Mouse (Mus musculus) midbrain, postnatal 0 days (tissue): ENCODE data around the gene Alppl2. TPM values are rescaled to one million over a fixed set of nuclear protein-coding genes. Genes with fewer than 3 reads are reported as not detected.

ENCODE experiments used
- ATAC-seq: fragments of 200-750 bp; cut with Nextera tagmentation; 2 replicates; pipeline ENCODE4 v1.8.0; 2017; ENCODE audit warnings: moderate number of reproducible peaks, mild to moderate bottlenecking, moderate TSS enrichment, moderate library complexity; ENCODE audit not compliant: low FRiP score
- DNase-seq: peaks from one replicate; pipeline ENCODE4 v3.0.0-alpha.2; 2015; ENCODE audit warnings: low spot score
- H3K27ac ChIP-seq: fragments of 300-500 bp; sonication (generic); 2 replicates; pipeline ENCODE4 v1.5.1; 2014; ENCODE audit warnings: low read depth, mild to moderate bottlenecking, low read length, mixed read lengths
- H3K27me3 ChIP-seq: fragments of 300-500 bp; sonication (generic); 2 replicates; pipeline ENCODE4 v1.6.1; 2014; ENCODE audit warnings: low read length, control low read depth, mixed read lengths; ENCODE audit not compliant: insufficient read depth
- H3K36me3 ChIP-seq: fragments of 300-500 bp; sonication (generic); 2 replicates; pipeline ENCODE4 v1.6.1; 2014; ENCODE audit warnings: low read length, control low read depth, mixed read lengths; ENCODE audit not compliant: insufficient read depth
- H3K4me1 ChIP-seq: fragments of 300-500 bp; sonication (generic); 2 replicates; pipeline ENCODE4 v1.6.1; 2014; ENCODE audit warnings: mild to moderate bottlenecking, control low read depth, antibody characterized with exemption, low read length, mixed read lengths; ENCODE audit not compliant: insufficient read depth
- H3K4me2 ChIP-seq: fragments of 300-500 bp; sonication (generic); 2 replicates; pipeline ENCODE4 v1.6.1; 2014; ENCODE audit warnings: low read depth, mild to moderate bottlenecking, low read length, mixed read lengths; ENCODE audit not compliant: poor library complexity, severe bottlenecking
- H3K4me3 ChIP-seq: fragments of 300-500 bp; sonication (generic); 2 replicates; pipeline ENCODE4 v1.5.1; 2014; ENCODE audit warnings: low read depth, mild to moderate bottlenecking, low read length, moderate library complexity
- H3K9ac ChIP-seq: fragments of 300-500 bp; sonication (generic); replicated peaks from 2 replicates; pipeline ENCODE4 v1.6.1; 2014; ENCODE audit warnings: mild to moderate bottlenecking, low read length, moderate library complexity, mixed read lengths; ENCODE audit not compliant: poor library complexity, severe bottlenecking
- H3K9me3 ChIP-seq: fragments of 300-500 bp; sonication (generic); 2 replicates; pipeline ENCODE4 v1.6.1; 2016; ENCODE audit warnings: low read length, control low read depth
- CTCF ChIP-seq: IDR thresholded peaks from 2 replicates; pipeline ENCODE4 v1.5.1; 2016; ENCODE audit warnings: antibody characterized with exemption, mild to moderate bottlenecking
- WGBS: fragments of 180-500 bp; shearing (Covaris S2); extraction: QIAGEN DNeasy Blood & Tissue Kit; methylation state at CpG from one replicate; pipeline ENCODE4 v1.1.7; 2014; 5-methylcytosine and 5-hydroxymethylcytosine counted together
- polyA plus RNA-seq: library from polyadenylated mRNA; unstranded; fragments of >200 nt; fragmentation: Nextera tagmentation; extraction: Ambion mirVana; gene quantifications from 2 replicates; pipeline ENCODE4 v1.2.1, GENCODE M21; 2015
- total RNA-seq: library from RNA; depleted of rRNA; stranded (reverse); fragments of >200 nt; gene quantifications from 2 replicates; pipeline ENCODE4 v1.2.3, GENCODE M21; 2014; rRNA removed

The Alppl2 gene
- total and polyA plus RNA-seq, 2 experiments from 2014 or later = not detected

DNA sequence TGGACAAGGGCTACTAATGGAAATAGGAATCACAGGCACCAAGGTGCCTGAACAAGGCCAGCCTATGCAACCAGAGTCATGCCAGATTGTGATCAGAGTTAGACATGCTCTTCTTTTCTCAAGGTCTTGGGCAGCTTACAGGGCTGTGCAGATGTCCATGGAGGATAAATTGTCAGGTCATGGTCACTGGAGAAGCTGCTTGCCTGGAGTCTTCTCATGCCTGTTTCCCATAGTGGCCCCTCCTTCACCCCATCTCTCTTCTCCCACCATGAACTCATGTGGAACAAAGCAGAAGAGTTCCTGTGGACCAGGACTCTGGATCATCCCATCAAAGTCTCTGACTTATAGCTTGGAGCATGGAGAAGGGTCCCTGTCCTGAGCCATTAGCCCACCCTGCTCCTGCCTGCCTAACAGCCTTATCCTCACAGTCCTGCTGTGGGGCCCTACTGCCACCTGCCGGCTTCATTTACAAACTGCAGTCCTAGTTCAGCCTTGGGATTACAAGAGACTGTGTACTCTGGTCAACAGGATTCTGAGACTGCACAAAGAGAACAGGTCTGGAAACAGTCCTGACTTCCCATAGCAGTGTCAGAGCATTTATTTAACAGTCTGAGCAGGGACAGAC is 47.8 kb downstream of the Alppl2 start:
- no peaks in the 10 kb centered on the region for H3K27me3 ChIP-seq
- no peak overlapping the region for H3K27ac ChIP-seq
- H3K4me3 ChIP-seq = no peak overlapping the region
- peak; percentile 68 for ATAC-seq
- no peaks in the 10 kb centered on the region for H3K9me3 ChIP-seq
- WGBS = 0% methylated on average over 1 of the region's 1 CpGs
- DNase-seq = peak; percentile 79
- no peak overlapping the region for H3K4me2 ChIP-seq
- H3K4me1 ChIP-seq = no peaks in the 10 kb centered on the region
- peak; percentile 100 for TF ChIP-seq CTCF
- H3K36me3 ChIP-seq = no peaks in the 10 kb centered on the region
- no peak overlapping the region for H3K9ac ChIP-seq

GRCm38 (mm10) chr1:87041119-87041518 is 48.6 kb downstream of the Alppl2 start:
- DNase-seq = peak; percentile 52
- H3K27ac ChIP-seq = no peak overlapping the region
- H3K9me3 ChIP-seq = no peaks in the 10 kb centered on the region
- H3K4me3 ChIP-seq = no peak overlapping the region
- H3K4me1 ChIP-seq = no peaks in the 10 kb centered on the region
- no peak for ATAC-seq
- H3K9ac ChIP-seq = no peak overlapping the region
- peak; percentile 76 for TF ChIP-seq CTCF
- H3K36me3 ChIP-seq = no peaks in the 10 kb centered on the region
- H3K4me2 ChIP-seq = no peak overlapping the region
- WGBS = 32% methylated on average over 3 of the region's 3 CpGs
- H3K27me3 ChIP-seq = no peaks in the 10 kb centered on the region

- H3K27me3 ChIP-seq = no peaks in the 10 kb centered on the region
- ATAC-seq = no peak
- no peaks in the 10 kb centered on the region for H3K9me3 ChIP-seq
- no peak for DNase-seq
- WGBS = 91% methylated on average over 2 of the region's 2 CpGs
- H3K4me2 ChIP-seq = no peak overlapping the region
- no peak overlapping the region for H3K9ac ChIP-seq
- no peaks in the 10 kb centered on the region for H3K36me3 ChIP-seq
- H3K4me3 ChIP-seq = no peak overlapping the region
- H3K27ac ChIP-seq = no peak overlapping the region
- no peak for TF ChIP-seq CTCF
- H3K4me1 ChIP-seq = 0 out of 2 replicates have a peak, but pooled peaks cover 5% of the 10 kb centered on the region
These were observed 51.2 kb downstream of the Alppl2 start for GRCm38 (mm10) chr1:87038477-87039070.

Other genes with a start within 250 kb of the Alppl2 start
- 0.49 TPM in 1 of 2 replicates, not detected in the other for gene Alpi, start 11.7 kb upstream of the Alppl2 start, total RNA-seq
- not detected in 2 replicates for gene Alpi, start 11.7 kb upstream of the Alppl2 start, polyA plus RNA-seq
- gene Akp3, start 35.0 kb upstream of the Alppl2 start, total RNA-seq = 0.38 TPM in 1 of 2 replicates, not detected in the other
- gene Akp3, start 35.0 kb upstream of the Alppl2 start, polyA plus RNA-seq = not detected in 2 replicates
- 15.8 and 16.2 TPM in 2 replicates for gene Ecel1, start 66.6 kb upstream of the Alppl2 start, total RNA-seq
- 16.7 and 18.9 TPM in 2 replicates for gene Ecel1, start 66.6 kb upstream of the Alppl2 start, polyA plus RNA-seq
- gene Prss56, start 93.4 kb upstream of the Alppl2 start, total RNA-seq = 0.94 TPM in 1 of 2 replicates, not detected in the other
- gene Prss56, start 93.4 kb upstream of the Alppl2 start, polyA plus RNA-seq = 0.07 TPM in 1 of 2 replicates, not detected in the other
- gene Chrnd, start 100.7 kb upstream of the Alppl2 start, total RNA-seq = not detected in 2 replicates
- not detected in 2 replicates for gene Chrnd, start 100.7 kb upstream of the Alppl2 start, polyA plus RNA-seq
- 0.49 TPM in 1 of 2 replicates, not detected in the other for gene Chrng, start 114.7 kb upstream of the Alppl2 start, total RNA-seq
- not detected in 2 replicates for gene Chrng, start 114.7 kb upstream of the Alppl2 start, polyA plus RNA-seq
- 64.5 and 78.8 TPM in 2 replicates for gene Eif4e2, start 124.0 kb upstream of the Alppl2 start, total RNA-seq
- 91.0 and 92.7 TPM in 2 replicates for gene Eif4e2, start 124.0 kb upstream of the Alppl2 start, polyA plus RNA-seq
- gene Efhd1, start 174.4 kb upstream of the Alppl2 start, total RNA-seq = 4.2 and 7.8 TPM in 2 replicates
- 1.7 and 2.6 TPM in 2 replicates for gene Efhd1, start 174.4 kb upstream of the Alppl2 start, polyA plus RNA-seq
- 69.0 and 75.0 TPM in 2 replicates for gene Gigyf2, start 237.1 kb upstream of the Alppl2 start, total RNA-seq
- gene Gigyf2, start 237.1 kb upstream of the Alppl2 start, polyA plus RNA-seq = 45.4 and 46.4 TPM in 2 replicates